Mouse (Mus musculus) spleen, adult 2 months (tissue): ENCODE measurements at regions not wholly inside any gene's neighbourhood (a gene's known extent, or its start where the extent isn't known, plus 50 kb on each side); places are given as distances from the start of the nearest gene placed in this dataset.

ENCODE experiments used
- DNase-seq, 2 experiments: peaks; one replicate each; pipeline versions ENCODE4 v3.0.0 to v3.0.0-alpha.2; 2012 to 2021; ENCODE audit warnings: low spot score in 2 of 2, low read depth in 1 of 2
- H3K27ac ChIP-seq: fragments of 200-500 bp; 2 replicates; pipeline ENCODE4 v1.5.1; 2012; ENCODE audit warnings: low read length, inconsistent platforms; ENCODE audit not compliant: insufficient read depth
- H3K27me3 ChIP-seq: fragments of 200-500 bp; 2 replicates; pipeline ENCODE4 v1.6.1; 2012; ENCODE audit warnings: mild to moderate bottlenecking, moderate library complexity, low read length, inconsistent platforms; ENCODE audit not compliant: control insufficient read depth, insufficient read depth
- H3K36me3 ChIP-seq: fragments of 200-500 bp; 2 replicates; pipeline ENCODE4 v1.6.1; 2012; ENCODE audit warnings: mild to moderate bottlenecking, low read length, inconsistent platforms; ENCODE audit not compliant: control insufficient read depth, insufficient read depth
- H3K4me1 ChIP-seq: fragments of 200-500 bp; 2 replicates; pipeline ENCODE4 v1.6.1; 2011; ENCODE audit warnings: inconsistent platforms; ENCODE audit not compliant: control insufficient read depth, insufficient read depth, insufficient read length
- H3K4me3 ChIP-seq: fragments of 200-500 bp; 2 replicates; pipeline ENCODE4 v1.5.1; 2011; ENCODE audit warnings: mild to moderate bottlenecking, inconsistent platforms; ENCODE audit not compliant: insufficient read depth, insufficient read length; ENCODE audit errors: extremely low read depth
- CTCF ChIP-seq: fragments of 200-500 bp; IDR thresholded peaks from 2 replicates; pipeline ENCODE4 v1.5.1; 2011; ENCODE audit warnings: mild to moderate bottlenecking, inconsistent platforms; ENCODE audit not compliant: insufficient read depth, insufficient read length, insufficient replicate concordance; ENCODE audit errors: extremely low read depth
- POLR2A ChIP-seq: fragments of 200-500 bp; IDR thresholded peaks from 2 replicates; pipeline ENCODE4 v1.6.1; 2011; ENCODE audit warnings: low read depth, low read length, inconsistent platforms
- WGBS: fragments of 180-500 bp; shearing (Covaris S2); methylation state at CpG from one replicate; pipeline ENCODE4 v1.1.7; 2018; 5-methylcytosine and 5-hydroxymethylcytosine counted together

DNA sequence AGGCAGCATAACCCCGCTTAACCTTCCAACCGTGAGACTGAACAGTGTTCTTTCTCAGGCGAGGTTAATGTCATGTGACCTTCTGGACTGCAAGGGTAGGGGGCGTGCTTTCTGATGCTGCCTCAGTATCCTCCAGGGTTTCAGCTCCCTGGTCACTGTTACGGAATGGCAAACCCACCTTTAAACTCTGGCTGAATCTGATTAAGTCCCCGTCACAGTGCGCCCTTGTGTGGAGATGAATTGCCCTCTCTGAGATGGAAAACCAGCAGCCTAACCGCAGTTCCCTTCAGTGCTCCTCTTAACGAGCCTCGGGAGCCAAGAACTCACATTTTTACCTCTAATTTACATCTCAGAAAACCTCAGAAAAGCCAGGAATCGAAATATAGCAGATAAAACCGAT, 260.0 kb downstream of the Dact1 start:
- WGBS = 78% methylated on average over 12 of the region's 12 CpGs

GRCm38 (mm10) chr12:71570116-71570515, 260.4 kb downstream of the Dact1 start:
- 83% methylated on average over 2 of the region's 2 CpGs for WGBS
- H3K36me3 ChIP-seq = no peaks in the 10 kb centered on the region
- no peak for TF ChIP-seq POLR2A
- no peak for TF ChIP-seq CTCF
- H3K4me3 ChIP-seq = no peak overlapping the region
- DNase-seq = no peak
- H3K4me1 ChIP-seq = no peaks in the 10 kb centered on the region
- H3K27ac ChIP-seq = no peak overlapping the region
- H3K27me3 ChIP-seq = no peaks in the 10 kb centered on the region

More for the DNA sequence above, 260.0 kb downstream of the Dact1 start:
- no peaks in the 10 kb centered on the region for H3K36me3 ChIP-seq
- no peak overlapping the region for H3K4me3 ChIP-seq
- TF ChIP-seq CTCF = no peak
- H3K27me3 ChIP-seq = no peaks in the 10 kb centered on the region
- no peak overlapping the region for H3K27ac ChIP-seq
- no peaks in the 10 kb centered on the region for H3K4me1 ChIP-seq
- DNase-seq = no peak

DNA sequence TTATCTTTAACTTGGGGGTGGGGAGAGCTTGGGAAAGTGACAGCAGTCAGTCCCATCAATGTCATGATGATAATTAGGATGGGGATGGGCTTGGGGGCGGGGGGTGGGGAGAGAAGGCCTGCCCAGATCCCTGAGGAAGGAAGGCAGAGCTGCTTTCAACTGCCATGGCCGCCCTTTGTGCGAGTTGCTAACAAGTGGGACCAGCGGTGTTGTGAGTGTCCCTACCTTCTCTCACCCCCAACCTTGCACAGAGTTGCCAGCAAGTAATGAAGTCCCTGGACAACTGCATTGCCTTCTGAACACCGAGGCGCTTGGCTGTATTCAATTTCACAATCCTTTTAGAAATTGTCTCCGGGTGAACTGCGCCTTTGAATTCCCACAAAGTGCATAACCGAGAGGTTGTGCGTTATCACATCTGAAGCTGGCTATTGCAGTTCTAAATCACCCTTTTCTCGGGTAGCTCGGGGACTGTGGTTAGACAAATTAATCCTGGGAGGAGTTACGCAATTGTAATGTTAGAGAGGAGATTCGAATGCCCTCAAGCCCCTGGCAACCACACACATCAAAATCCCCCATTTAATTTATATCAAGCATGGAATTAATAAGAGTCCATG, 257.9 kb upstream of the Daam1 start:
- WGBS = 74% methylated on average over 14 of the region's 14 CpGs
- Histone ChIP-seq H3K4me3 (no peak overlapping the region), H3K27me3 (no peaks in the 10 kb centered on the region), H3K4me1 (peaks cover 2% of the 10 kb centered on the region; the same call in 1 of the 2 replicates), H3K36me3 (no peaks in the 10 kb centered on the region), H3K27ac (no peak overlapping the region)
- no peak for DNase-seq
- TF ChIP-seq CTCF = no peak
- TF ChIP-seq POLR2A = no peak

DNA sequence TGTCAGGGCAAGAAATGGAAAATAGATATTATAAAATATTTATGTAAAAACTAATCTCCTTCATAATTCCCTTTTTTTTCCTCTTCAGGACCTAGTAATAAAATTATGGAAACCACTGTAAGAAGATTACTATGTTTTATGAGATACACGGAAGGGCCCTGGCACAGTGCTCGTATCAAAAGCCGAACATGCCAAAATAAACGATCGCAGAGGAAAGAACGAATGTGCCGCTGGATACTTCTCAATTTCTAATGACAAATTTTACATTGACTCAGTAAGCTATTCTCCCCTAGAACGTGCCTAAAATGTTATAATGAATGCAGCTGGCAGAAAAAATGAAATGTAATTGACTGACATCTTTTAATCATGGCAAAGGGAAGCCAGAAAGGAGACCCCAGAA, 257.4 kb upstream of the Daam1 start:
- DNase-seq = no peak
- Histone ChIP-seq H3K36me3 (no peaks in the 10 kb centered on the region), H3K4me1 (peaks cover 2% of the 10 kb centered on the region; the same call in 1 of the 2 replicates), H3K4me3 (no peak overlapping the region), H3K27ac (no peak overlapping the region), H3K27me3 (no peaks in the 10 kb centered on the region)
- TF ChIP-seq POLR2A (no peak), CTCF (no peak)
- WGBS = 92% methylated on average over 8 of the region's 8 CpGs

DNA sequence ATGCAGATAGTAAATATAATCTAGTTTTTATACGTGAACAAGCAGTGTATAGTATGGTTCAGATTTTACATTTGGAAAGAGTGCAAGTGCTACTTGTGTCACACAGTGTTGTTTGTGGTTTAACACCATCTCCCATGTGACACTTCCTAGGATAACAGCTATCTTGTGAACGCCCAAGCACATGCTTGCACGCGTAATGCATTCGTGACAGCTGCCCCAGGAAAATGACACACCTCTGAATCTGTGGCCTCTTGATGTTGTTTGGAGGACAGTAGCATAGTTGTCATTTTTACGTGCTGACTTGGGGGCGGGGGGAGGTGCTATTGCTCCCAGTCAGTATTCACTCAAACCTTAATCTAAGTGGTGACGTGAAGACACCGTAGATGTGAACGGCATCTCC, 256.2 kb upstream of the Daam1 start:
- TF ChIP-seq POLR2A (no peak), CTCF (no peak)
- WGBS = 92% methylated on average over 10 of the region's 10 CpGs
- Histone ChIP-seq H3K27me3 (no peaks in the 10 kb centered on the region), H3K4me1 (peaks cover 2% of the 10 kb centered on the region; the same call in 1 of the 2 replicates), H3K27ac (no peak overlapping the region), H3K36me3 (no peaks in the 10 kb centered on the region), H3K4me3 (no peak overlapping the region)
- DNase-seq = no peak

GRCm38 (mm10) chr12:71577349-71577748, 253.5 kb upstream of the Daam1 start:
- no peaks in the 10 kb centered on the region for H3K27me3 ChIP-seq
- H3K27ac ChIP-seq = no peak overlapping the region
- TF ChIP-seq CTCF (no peak), POLR2A (no peak)
- WGBS = 7% methylated on average over 9 of the region's 9 CpGs
- H3K4me3 ChIP-seq = no peak overlapping the region; the same call in 1 of the 2 replicates
- DNase-seq = no peak
- no peaks in the 10 kb centered on the region for H3K36me3 ChIP-seq
- H3K4me1 ChIP-seq = peaks cover 2% of the 10 kb centered on the region; the same call in 1 of the 2 replicates

DNA sequence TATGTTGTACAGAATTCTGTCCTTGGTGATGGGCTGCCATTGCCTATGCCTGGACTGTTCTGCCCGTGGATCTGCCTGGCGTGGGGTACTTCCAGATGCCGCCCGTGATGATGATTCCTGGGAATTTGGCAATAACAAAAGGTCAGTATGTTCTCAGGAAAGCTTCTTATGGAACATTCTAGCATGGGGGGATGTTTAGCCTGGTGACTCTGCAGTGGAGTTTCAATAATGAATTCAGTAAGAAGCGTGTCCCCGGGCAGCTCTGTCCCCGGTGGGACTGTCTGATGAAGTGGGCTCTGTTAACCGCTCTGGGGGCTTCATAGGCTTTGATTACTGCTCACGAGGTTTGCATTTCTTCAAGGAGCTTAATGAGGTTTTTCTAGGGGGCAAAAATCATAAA, 252.9 kb upstream of the Daam1 start:
- Histone ChIP-seq H3K4me3 (no peak overlapping the region), H3K27me3 (no peaks in the 10 kb centered on the region), H3K4me1 (peaks cover 2% of the 10 kb centered on the region; the same call in 1 of the 2 replicates), H3K27ac (no peak overlapping the region), H3K36me3 (no peaks in the 10 kb centered on the region)
- 92% methylated on average over 9 of the region's 9 CpGs for WGBS
- DNase-seq = no peak
- TF ChIP-seq POLR2A = no peak
- TF ChIP-seq CTCF = no peak
